Mouse (Mus musculus): ENCODE measurements around the gene Nup160. TPM values are rescaled to one million over a fixed set of nuclear protein-coding genes. Genes with fewer than 3 reads are reported as not detected.

The Nup160 gene
- 59.6 and 63.9 TPM in 2 replicates for polyA plus RNA-seq (2014; fragmentation: Nextera tagmentation; extraction: Ambion mirVana)

- ATAC-seq (ENCODE audit: insufficient read depth) = no peak
- H3K9me3 ChIP-seq (ENCODE audit: low read depth, low read length) = no peaks in the 10 kb centered on the region
- no peak for DNase-seq
- no peaks in the 10 kb centered on the region for H3K27me3 ChIP-seq (ENCODE audit: insufficient read depth, low read length)
- no peak within 1 kb of the TSS for H3K4me3 ChIP-seq (ENCODE audit: low read depth, low read length)
- no peak within 1 kb of the TSS for H3K27ac ChIP-seq (ENCODE audit: low read depth)
- no peak for TF ChIP-seq CTCF (IDR thresholded peaks at IDR 0.05; ENCODE audit: low read depth)
- H3K36me3 ChIP-seq (ENCODE audit: insufficient read depth) = peaks cover 8% of the 10 kb centered on the region
- WGBS = 80% methylated on average over 8 of the region's 8 CpGs
- peaks cover 5% of the 10 kb centered on the region for H3K4me1 ChIP-seq (ENCODE audit: insufficient read depth)
- no peak within 1 kb of the TSS for H3K9ac ChIP-seq
- no peak within 1 kb of the TSS for H3K4me2 ChIP-seq
Measured at GRCm38 (mm10) chr2:90677007-90677406, at the start of gene Nup160. Gene Nup160, plus strand, starts transcription at chr2:90677215.

GRCm38 (mm10) chr2:90628261-90628660 is 48.8 kb upstream of the Nup160 start:
- H3K4me2 ChIP-seq = no peak overlapping the region
- no peak for TF ChIP-seq CTCF (IDR thresholded peaks at IDR 0.05; ENCODE audit: low read depth)
- WGBS = 86% methylated on average over 5 of the region's 5 CpGs
- H3K27me3 ChIP-seq (ENCODE audit: insufficient read depth, low read length) = no peaks in the 10 kb centered on the region
- H3K9ac ChIP-seq = no peak overlapping the region
- H3K4me1 ChIP-seq (ENCODE audit: insufficient read depth) = no peaks in the 10 kb centered on the region
- ATAC-seq (ENCODE audit: insufficient read depth) (no peak), DNase-seq (no peak)
- no peak overlapping the region for H3K4me3 ChIP-seq (ENCODE audit: low read depth, low read length)
- H3K27ac ChIP-seq (ENCODE audit: low read depth) = no peak overlapping the region
- no peaks in the 10 kb centered on the region for H3K36me3 ChIP-seq (ENCODE audit: insufficient read depth)
- H3K9me3 ChIP-seq (ENCODE audit: low read depth, low read length) = no peaks in the 10 kb centered on the region

- no peaks in the 10 kb centered on the region for H3K9me3 ChIP-seq (ENCODE audit: low read depth, low read length)
- no peaks in the 10 kb centered on the region for H3K27me3 ChIP-seq (ENCODE audit: insufficient read depth, low read length)
- H3K9ac ChIP-seq = no peak overlapping the region
- no peak overlapping the region for H3K4me2 ChIP-seq
- DNase-seq (no peak), ATAC-seq (ENCODE audit: insufficient read depth) (no peak)
- 26% methylated on average over 2 of the region's 2 CpGs for WGBS
- no peaks in the 10 kb centered on the region for H3K36me3 ChIP-seq (ENCODE audit: insufficient read depth)
- no peak for TF ChIP-seq CTCF (IDR thresholded peaks at IDR 0.05; ENCODE audit: low read depth)
- H3K27ac ChIP-seq (ENCODE audit: low read depth) = no peak overlapping the region
- H3K4me3 ChIP-seq (ENCODE audit: low read depth, low read length) = no peak overlapping the region
- H3K4me1 ChIP-seq (ENCODE audit: insufficient read depth) = no peaks in the 10 kb centered on the region
Measured at GRCm38 (mm10) chr2:90629552-90629951, 47.5 kb upstream of the Nup160 start.

- WGBS = 76% methylated on average over 16 of the region's 16 CpGs
- H3K27ac ChIP-seq (ENCODE audit: low read depth) = no peak overlapping the region
- ATAC-seq (ENCODE audit: insufficient read depth) = no peak
- no peaks in the 10 kb centered on the region for H3K27me3 ChIP-seq (ENCODE audit: insufficient read depth, low read length)
- no peak overlapping the region for H3K9ac ChIP-seq
- no peaks in the 10 kb centered on the region for H3K9me3 ChIP-seq (ENCODE audit: low read depth, low read length)
- no peak for DNase-seq
- H3K4me2 ChIP-seq = no peak overlapping the region
- TF ChIP-seq CTCF (IDR thresholded peaks at IDR 0.05; ENCODE audit: low read depth) = no peak
- no peak overlapping the region for H3K4me3 ChIP-seq (ENCODE audit: low read depth, low read length)
- H3K4me1 ChIP-seq (ENCODE audit: insufficient read depth) = peaks cover 3% of the 10 kb centered on the region; the same call in 1 of the 2 replicates
- no peaks in the 10 kb centered on the region for H3K36me3 ChIP-seq (ENCODE audit: insufficient read depth)
Measured at GRCm38 (mm10) chr2:90631938-90632733, 44.9 kb upstream of the Nup160 start.

- Histone ChIP-seq H3K27me3 (ENCODE audit: insufficient read depth, low read length) (no peaks in the 10 kb centered on the region), H3K9ac (no peak overlapping the region), H3K4me2 (no peak overlapping the region), H3K9me3 (ENCODE audit: low read depth, low read length) (no peaks in the 10 kb centered on the region), H3K27ac (ENCODE audit: low read depth) (no peak overlapping the region), H3K4me1 (ENCODE audit: insufficient read depth) (peaks cover 3% of the 10 kb centered on the region; the same call in 1 of the 2 replicates), H3K36me3 (ENCODE audit: insufficient read depth) (no peaks in the 10 kb centered on the region), H3K4me3 (ENCODE audit: low read depth, low read length) (no peak overlapping the region)
- DNase-seq (no peak), ATAC-seq (ENCODE audit: insufficient read depth) (no peak)
- no peak for TF ChIP-seq CTCF (IDR thresholded peaks at IDR 0.05; ENCODE audit: low read depth)
Measured at GRCm38 (mm10) chr2:90634671-90635070, 42.3 kb upstream of the Nup160 start.

GRCm38 (mm10) chr2:90635085-90635723 is 41.8 kb upstream of the Nup160 start:
- Histone ChIP-seq H3K4me2 (no peak overlapping the region), H3K27ac (ENCODE audit: low read depth) (peak overlapping the region; percentile 36; the same call in 1 of the 2 replicates), H3K9me3 (ENCODE audit: low read depth, low read length) (no peaks in the 10 kb centered on the region), H3K36me3 (ENCODE audit: insufficient read depth) (no peaks in the 10 kb centered on the region), H3K9ac (no peak overlapping the region), H3K27me3 (ENCODE audit: insufficient read depth, low read length) (no peaks in the 10 kb centered on the region), H3K4me1 (ENCODE audit: insufficient read depth) (peaks cover 4% of the 10 kb centered on the region; the same call in 1 of the 2 replicates), H3K4me3 (ENCODE audit: low read depth, low read length) (no peak overlapping the region)
- WGBS = 46% methylated on average over 7 of the region's 7 CpGs
- ATAC-seq (ENCODE audit: insufficient read depth) (peak; percentile 47; the same call in 1 of the 2 replicates), DNase-seq (peak; percentile 47)
- TF ChIP-seq CTCF (IDR thresholded peaks at IDR 0.05; ENCODE audit: low read depth) = no peak

- Histone ChIP-seq H3K9me3 (ENCODE audit: low read depth, low read length) (no peaks in the 10 kb centered on the region), H3K4me2 (no peak overlapping the region), H3K27ac (ENCODE audit: low read depth) (no peak overlapping the region), H3K9ac (no peak overlapping the region), H3K4me3 (ENCODE audit: low read depth, low read length) (no peak overlapping the region), H3K4me1 (ENCODE audit: insufficient read depth) (peaks cover 9% of the 10 kb centered on the region), H3K36me3 (ENCODE audit: insufficient read depth) (no peaks in the 10 kb centered on the region), H3K27me3 (ENCODE audit: insufficient read depth, low read length) (no peaks in the 10 kb centered on the region)
- ATAC-seq (ENCODE audit: insufficient read depth) (no peak), DNase-seq (no peak)
- TF ChIP-seq CTCF (IDR thresholded peaks at IDR 0.05; ENCODE audit: low read depth) = no peak
- WGBS = 83% methylated on average over 7 of the region's 7 CpGs
Measured at GRCm38 (mm10) chr2:90636853-90637252, 40.2 kb upstream of the Nup160 start.
